Mouse (Mus musculus) embryonic facial prominence, embryonic 14.5 days (tissue): ENCODE measurements at regions not wholly inside any gene's neighbourhood (a gene's known extent, or its start where the extent isn't known, plus 50 kb on each side); places are given as distances from the start of the nearest gene placed in this dataset.

ENCODE experiments used
- ATAC-seq: fragments of 200-750 bp; cut with Nextera tagmentation; 2 replicates; pipeline ENCODE4 v1.8.0; 2017; ENCODE audit warnings: low read depth, moderate number of reproducible peaks, moderate TSS enrichment
- DNase-seq: peaks from one replicate; pipeline ENCODE4 v3.0.0-alpha.2; 2015; ENCODE audit warnings: low spot score
- H3K27ac ChIP-seq: fragments of 300-500 bp; sonication (generic); replicated peaks from 2 replicates; pipeline ENCODE4 v1.5.1; 2014; ENCODE audit warnings: low read depth, mild to moderate bottlenecking, low read length, moderate library complexity
- H3K27me3 ChIP-seq: fragments of 300-500 bp; sonication (generic); replicated peaks from 2 replicates; pipeline ENCODE4 v1.6.1; 2014; ENCODE audit warnings: low read length; ENCODE audit not compliant: control insufficient read depth, insufficient read depth
- H3K36me3 ChIP-seq: fragments of 300-500 bp; sonication (generic); 2 replicates; pipeline ENCODE4 v1.6.1; 2014; ENCODE audit warnings: low read length, mixed read lengths; ENCODE audit not compliant: control insufficient read depth, insufficient read depth
- H3K4me1 ChIP-seq: fragments of 300-500 bp; sonication (generic); 2 replicates; pipeline ENCODE4 v1.6.1; 2014; ENCODE audit warnings: antibody characterized with exemption, low read length; ENCODE audit not compliant: control insufficient read depth, insufficient read depth
- H3K4me2 ChIP-seq: fragments of 300-500 bp; sonication (generic); 2 replicates; pipeline ENCODE4 v1.6.1; 2014; ENCODE audit warnings: low read depth, mild to moderate bottlenecking, low read length, moderate library complexity, mixed read lengths
- H3K4me3 ChIP-seq: fragments of 300-500 bp; sonication (generic); 2 replicates; pipeline ENCODE4 v1.5.1; 2014; ENCODE audit warnings: low read depth, mild to moderate bottlenecking, low read length
- H3K9ac ChIP-seq: fragments of 300-500 bp; sonication (generic); 2 replicates; pipeline ENCODE4 v1.6.1; 2014; ENCODE audit warnings: low read depth, mild to moderate bottlenecking, low read length, moderate library complexity, mixed read lengths
- H3K9me3 ChIP-seq: fragments of 300-500 bp; sonication (generic); 2 replicates; pipeline ENCODE4 v1.6.1; 2016; ENCODE audit warnings: low read length; ENCODE audit not compliant: control insufficient read depth
- WGBS: fragments of 180-500 bp; shearing (Covaris S2); extraction: QIAGEN DNeasy Blood & Tissue Kit; methylation state at CpG from one replicate; pipeline ENCODE4 v1.1.7; 2014; 5-methylcytosine and 5-hydroxymethylcytosine counted together

DNA sequence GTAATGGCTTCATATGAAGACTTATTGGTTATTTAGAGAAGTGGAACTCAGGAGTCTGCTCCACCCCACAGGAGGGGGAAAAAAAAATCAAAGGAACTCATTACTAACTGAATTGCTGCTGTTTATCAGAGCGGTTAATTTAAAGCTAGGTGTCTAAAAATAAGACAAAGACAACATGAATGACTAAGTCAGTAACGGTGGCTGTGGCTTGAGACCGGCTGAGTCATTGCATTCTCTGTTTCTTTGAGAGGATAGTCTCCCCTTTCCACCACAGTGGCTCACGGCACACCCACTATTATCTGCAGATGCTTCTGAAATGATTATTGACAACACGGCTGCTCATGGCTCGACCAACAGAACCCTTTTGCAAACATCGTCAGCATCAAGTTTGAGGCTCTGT, 147.2 kb downstream of the Pten start:
- H3K9ac ChIP-seq, result no peak overlapping the region
- WGBS, result 80% methylated on average over 7 of the region's 7 CpGs
- H3K27me3 ChIP-seq, result no peaks in the 10 kb centered on the region
- DNase-seq (no peak), ATAC-seq (no peak)
- no peak overlapping the region for H3K4me2 ChIP-seq
- no peaks in the 10 kb centered on the region for H3K36me3 ChIP-seq
- H3K4me1 ChIP-seq, result peaks cover 14% of the 10 kb centered on the region
- no peak overlapping the region for H3K27ac ChIP-seq
- no peak overlapping the region for H3K4me3 ChIP-seq
- no peaks in the 10 kb centered on the region for H3K9me3 ChIP-seq

DNA sequence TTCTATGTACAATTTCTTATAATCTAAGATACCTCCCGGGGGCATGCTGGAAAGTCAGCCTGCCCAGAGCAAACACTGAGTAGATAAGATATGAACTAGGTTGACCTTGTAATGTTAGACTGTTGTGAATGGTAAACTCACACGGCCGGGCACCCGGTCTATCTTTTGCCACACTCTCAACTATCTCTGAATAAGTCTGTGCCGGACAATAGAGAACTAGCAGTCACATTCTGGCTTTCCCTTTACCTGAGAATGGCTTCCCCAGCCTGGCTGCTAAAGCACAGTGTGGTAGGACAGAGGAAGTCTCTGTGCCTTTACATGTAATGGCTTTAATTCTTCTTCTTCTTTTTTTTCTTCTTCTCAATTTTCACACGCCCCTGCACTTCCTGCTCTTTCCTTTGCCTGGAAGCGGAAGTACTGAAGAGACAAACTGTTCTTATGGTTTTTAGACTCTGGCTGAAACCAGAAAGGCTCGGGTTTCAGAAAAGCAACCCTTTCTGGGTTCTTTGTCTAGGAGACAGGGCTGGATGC, 148.7 kb downstream of the Pten start:
- H3K4me2 ChIP-seq, result no peak overlapping the region
- H3K36me3 ChIP-seq, result no peaks in the 10 kb centered on the region
- no peak for ATAC-seq
- peak; percentile 35 for DNase-seq
- 50% methylated on average over 8 of the region's 8 CpGs for WGBS
- H3K9me3 ChIP-seq, result no peaks in the 10 kb centered on the region
- no peak overlapping the region for H3K9ac ChIP-seq
- no peak overlapping the region for H3K4me3 ChIP-seq
- H3K4me1 ChIP-seq, result peaks cover 18% of the 10 kb centered on the region
- no peaks in the 10 kb centered on the region for H3K27me3 ChIP-seq
- H3K27ac ChIP-seq, result no peak overlapping the region

DNA sequence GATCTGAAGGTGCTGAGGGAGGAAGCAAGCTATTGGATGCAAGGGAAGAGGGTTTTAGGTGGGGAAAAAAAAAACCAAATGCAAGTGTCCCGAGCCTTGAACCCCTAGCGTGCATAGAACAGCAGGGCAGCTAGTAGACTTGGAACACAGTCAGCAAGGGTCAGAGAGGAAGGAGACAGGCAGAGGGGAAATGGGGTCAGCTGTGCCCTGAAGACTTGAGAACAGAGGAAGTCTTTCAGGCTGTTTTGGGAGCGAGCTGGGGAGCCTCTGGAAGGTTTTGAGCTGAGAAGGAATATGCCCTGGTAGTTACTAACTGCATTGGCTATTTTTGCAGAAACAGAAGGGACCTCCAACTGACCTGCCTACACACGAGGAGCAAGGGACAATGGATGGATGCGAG, 149.5 kb downstream of the Pten start:
- Histone ChIP-seq H3K4me1 (peaks cover 18% of the 10 kb centered on the region), H3K27me3 (no peaks in the 10 kb centered on the region), H3K9ac (no peak overlapping the region), H3K36me3 (no peaks in the 10 kb centered on the region), H3K9me3 (no peaks in the 10 kb centered on the region), H3K4me2 (no peak overlapping the region), H3K4me3 (no peak overlapping the region), H3K27ac (no peak overlapping the region)
- 62% methylated on average over 5 of the region's 5 CpGs for WGBS
- ATAC-seq (no peak), DNase-seq (no peak)

DNA sequence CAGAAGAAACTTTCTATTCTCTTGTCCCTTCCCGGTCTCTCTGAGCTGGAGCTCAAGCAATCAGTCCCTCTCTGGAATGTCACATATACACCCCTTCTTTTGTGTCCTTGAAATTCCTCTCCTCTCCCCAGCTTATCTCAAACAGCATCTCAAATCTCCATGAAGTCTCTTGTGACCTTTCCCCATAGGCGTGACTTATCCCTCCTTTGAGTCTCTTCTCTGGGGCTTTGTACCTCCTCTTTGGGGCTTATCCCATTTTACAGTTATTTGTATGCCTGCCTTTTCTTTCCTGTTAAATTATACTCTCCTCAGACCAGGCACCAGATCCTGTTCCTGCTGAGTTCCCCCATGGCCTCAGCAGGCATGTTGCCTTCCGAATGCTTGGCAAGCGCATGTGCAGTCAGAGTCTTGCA, 152.8 kb downstream of the Pten start:
- no peaks in the 10 kb centered on the region for H3K36me3 ChIP-seq
- no peak overlapping the region for H3K4me2 ChIP-seq
- H3K27ac ChIP-seq, result no peak overlapping the region
- H3K4me1 ChIP-seq, result peaks cover 9% of the 10 kb centered on the region
- no peak overlapping the region for H3K4me3 ChIP-seq
- WGBS, result 39% methylated on average over 4 of the region's 4 CpGs
- peak; percentile 26 for DNase-seq
- no peak overlapping the region for H3K9ac ChIP-seq
- H3K9me3 ChIP-seq, result no peaks in the 10 kb centered on the region
- no peaks in the 10 kb centered on the region for H3K27me3 ChIP-seq
- ATAC-seq, result 0 out of 2 replicates have a peak, but pooled peaks have one; percentile 44

DNA sequence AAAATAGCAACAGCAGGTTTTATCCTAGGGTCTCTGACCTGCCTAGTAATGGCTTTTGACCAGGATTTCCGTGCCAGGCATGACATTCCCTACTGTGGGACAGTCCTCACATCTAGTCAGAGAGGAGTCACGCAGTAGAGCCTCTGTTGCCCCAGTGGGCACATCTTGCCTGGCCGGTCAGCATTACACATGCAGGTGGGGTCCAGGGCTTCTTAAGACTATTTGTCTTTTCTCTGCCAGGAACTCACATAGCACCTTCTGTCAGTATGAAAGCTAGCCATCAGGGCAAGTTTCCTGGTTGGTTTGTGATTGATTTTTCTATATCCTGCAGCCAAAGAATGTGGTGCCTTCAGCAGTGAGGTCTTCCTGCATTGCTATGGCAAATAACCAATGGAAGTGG, 155.0 kb downstream of the Pten start:
- Histone ChIP-seq H3K27ac (no peak overlapping the region), H3K4me2 (no peak overlapping the region), H3K9ac (no peak overlapping the region), H3K27me3 (no peaks in the 10 kb centered on the region), H3K36me3 (no peaks in the 10 kb centered on the region), H3K4me3 (no peak overlapping the region), H3K4me1 (0 out of 2 replicates have a peak, but pooled peaks cover 4% of the 10 kb centered on the region), H3K9me3 (no peaks in the 10 kb centered on the region)
- 83% methylated on average over 3 of the region's 3 CpGs for WGBS
- no peak for ATAC-seq
- DNase-seq, result no peak

DNA sequence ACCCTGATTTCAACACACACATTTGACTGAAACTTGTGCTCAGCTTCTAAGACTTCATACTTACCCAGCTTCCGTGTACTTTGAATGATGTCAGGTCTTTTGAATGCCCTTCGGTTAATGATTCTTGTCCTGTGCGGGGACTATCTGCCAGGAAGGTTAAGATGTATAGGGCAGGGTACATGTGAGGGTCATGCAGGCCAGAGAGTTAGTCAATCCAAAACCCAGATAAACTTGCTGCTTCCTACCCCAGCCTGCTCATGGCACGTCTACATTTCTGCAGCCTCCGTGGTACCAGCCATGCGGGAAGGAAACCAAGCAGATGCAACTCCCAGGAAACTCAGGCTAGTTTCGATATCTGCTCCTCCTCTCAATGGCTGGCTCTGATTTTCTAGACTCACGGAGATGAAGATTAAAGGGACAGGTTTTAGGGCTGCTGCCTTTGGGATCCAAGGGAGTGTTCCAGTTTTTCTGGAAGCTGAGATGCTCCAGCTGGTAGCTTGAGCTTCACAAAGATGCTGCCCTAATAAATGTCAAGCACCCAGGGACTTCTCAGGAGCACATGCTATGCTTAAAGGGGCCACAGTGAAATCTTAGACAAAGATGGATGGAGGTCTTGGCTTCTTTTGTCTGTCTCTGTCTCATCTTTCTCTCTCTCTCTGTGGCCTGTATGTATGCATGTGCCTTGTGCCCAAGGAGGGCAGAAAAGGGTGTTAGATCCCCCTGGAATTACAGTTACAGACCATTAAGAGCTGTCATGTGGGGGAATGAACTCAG, 159.4 kb downstream of the Pten start:
- no peak overlapping the region for H3K27ac ChIP-seq
- no peaks in the 10 kb centered on the region for H3K9me3 ChIP-seq
- H3K36me3 ChIP-seq, result no peaks in the 10 kb centered on the region
- no peak for ATAC-seq
- H3K9ac ChIP-seq, result no peak overlapping the region
- H3K27me3 ChIP-seq, result no peaks in the 10 kb centered on the region
- no peak for DNase-seq
- 86% methylated on average over 8 of the region's 8 CpGs for WGBS
- no peak overlapping the region for H3K4me3 ChIP-seq
- no peaks in the 10 kb centered on the region for H3K4me1 ChIP-seq
- H3K4me2 ChIP-seq, result no peak overlapping the region

DNA sequence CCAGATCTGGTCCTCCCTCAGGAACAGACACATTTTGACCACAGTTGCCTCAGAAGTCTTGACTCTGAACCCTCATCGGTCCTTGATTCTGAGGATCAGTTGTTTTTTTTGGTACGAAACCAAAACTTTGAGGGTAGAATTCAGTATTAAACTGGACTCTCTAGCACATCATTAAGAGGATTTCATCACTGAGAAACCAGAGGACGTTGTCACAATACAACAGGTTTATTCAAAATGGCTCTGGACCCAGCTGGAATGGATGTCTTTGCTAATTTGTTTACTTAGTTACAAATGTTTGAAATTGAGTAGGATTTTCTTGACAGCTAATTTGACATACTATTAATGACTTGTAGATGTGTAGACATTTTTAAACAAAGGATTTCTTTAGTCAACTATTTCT, 163.7 kb downstream of the Pten start:
- no peaks in the 10 kb centered on the region for H3K36me3 ChIP-seq
- 75% methylated on average over 3 of the region's 3 CpGs for WGBS
- no peaks in the 10 kb centered on the region for H3K27me3 ChIP-seq
- no peak overlapping the region for H3K27ac ChIP-seq
- ATAC-seq (no peak), DNase-seq (no peak)
- no peak overlapping the region for H3K9ac ChIP-seq
- no peak overlapping the region for H3K4me3 ChIP-seq
- no peaks in the 10 kb centered on the region for H3K9me3 ChIP-seq
- no peak overlapping the region for H3K4me2 ChIP-seq
- peaks cover 3% of the 10 kb centered on the region for H3K4me1 ChIP-seq

DNA sequence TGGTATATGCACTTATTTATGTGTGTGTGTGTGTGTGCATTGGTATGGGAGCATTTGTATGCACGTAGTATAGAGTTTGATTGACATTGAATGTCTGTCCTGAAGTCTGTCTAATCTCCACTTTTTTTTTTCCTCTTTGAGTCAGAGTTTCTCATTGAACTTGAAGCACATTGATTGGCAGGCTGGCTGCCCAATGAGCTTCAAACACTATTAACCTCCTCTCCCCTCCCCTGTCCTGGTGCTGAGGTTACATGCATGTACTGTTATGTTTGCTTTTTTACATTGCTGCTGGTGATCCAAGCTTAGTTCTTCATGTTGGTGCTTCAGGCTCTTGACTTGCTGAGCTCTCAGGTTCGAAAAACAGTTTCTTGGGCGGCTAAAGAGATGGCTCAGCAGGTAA, 166.6 kb downstream of the Pten start:
- Histone ChIP-seq H3K36me3 (no peaks in the 10 kb centered on the region), H3K27me3 (no peaks in the 10 kb centered on the region), H3K4me1 (peaks cover 3% of the 10 kb centered on the region), H3K4me2 (no peak overlapping the region), H3K27ac (no peak overlapping the region), H3K9ac (no peak overlapping the region), H3K4me3 (no peak overlapping the region), H3K9me3 (no peaks in the 10 kb centered on the region)
- no peak for DNase-seq
- ATAC-seq, result no peak
- 85% methylated on average over 3 of the region's 3 CpGs for WGBS
